Mouse (Mus musculus) lung, postnatal 0 days (tissue): ENCODE data around the gene Creb1.

Experiments
- CTCF ChIP-seq: IDR thresholded peaks from 2 replicates; pipeline ENCODE4 v1.5.1; 2016; ENCODE audit warnings: antibody characterized with exemption, mild to moderate bottlenecking
- EP300 ChIP-seq: IDR thresholded peaks from 2 replicates; pipeline ENCODE4 v1.6.1; 2016; ENCODE audit warnings: antibody characterized with exemption, mild to moderate bottlenecking, control low read depth

DNA sequence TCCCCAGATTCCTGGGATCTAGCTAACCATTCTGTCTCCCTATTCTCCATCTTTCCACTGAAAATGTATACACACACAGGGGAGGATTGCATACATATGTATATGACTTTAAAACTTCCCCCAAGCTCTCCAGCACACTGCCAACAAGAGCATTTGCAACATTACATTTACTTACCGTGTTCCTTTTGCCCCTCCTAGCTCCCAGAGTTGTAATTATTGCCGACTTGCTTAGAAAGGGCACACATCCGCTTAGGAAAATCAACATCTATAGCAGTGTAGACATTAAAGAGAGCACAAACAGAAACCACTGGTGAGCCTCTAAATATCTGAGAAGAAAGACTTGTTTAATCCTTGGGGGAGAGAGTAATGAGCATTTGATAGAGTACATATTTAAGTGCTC is 85.8 kb downstream of the Creb1 start:
- TF ChIP-seq CTCF (no peak), EP300 (no peak)
